Mouse (Mus musculus) frontal cortex, adult 2 months (tissue): ENCODE measurements around the gene Mcm5. TPM values are rescaled to one million over a fixed set of nuclear protein-coding genes. Genes with fewer than 3 reads are reported as not detected.

ENCODE experiments used
- DNase-seq, 2 experiments: peaks; one replicate each; pipeline ENCODE4 v3.0.0; 2022; ENCODE audit warnings: low spot score in 1 of 2; ENCODE audit errors: extremely low spot score in 1 of 2
- polyA plus RNA-seq: library from polyadenylated mRNA; depleted of rRNA; stranded (reverse); fragments of >200 nt; gene quantifications from 2 replicates; pipeline ENCODE4 v1.2.3, GENCODE M21; 2012

Mcm5 gene
- polyA plus RNA-seq, 1 experiment: 7.6 TPM

DNA sequence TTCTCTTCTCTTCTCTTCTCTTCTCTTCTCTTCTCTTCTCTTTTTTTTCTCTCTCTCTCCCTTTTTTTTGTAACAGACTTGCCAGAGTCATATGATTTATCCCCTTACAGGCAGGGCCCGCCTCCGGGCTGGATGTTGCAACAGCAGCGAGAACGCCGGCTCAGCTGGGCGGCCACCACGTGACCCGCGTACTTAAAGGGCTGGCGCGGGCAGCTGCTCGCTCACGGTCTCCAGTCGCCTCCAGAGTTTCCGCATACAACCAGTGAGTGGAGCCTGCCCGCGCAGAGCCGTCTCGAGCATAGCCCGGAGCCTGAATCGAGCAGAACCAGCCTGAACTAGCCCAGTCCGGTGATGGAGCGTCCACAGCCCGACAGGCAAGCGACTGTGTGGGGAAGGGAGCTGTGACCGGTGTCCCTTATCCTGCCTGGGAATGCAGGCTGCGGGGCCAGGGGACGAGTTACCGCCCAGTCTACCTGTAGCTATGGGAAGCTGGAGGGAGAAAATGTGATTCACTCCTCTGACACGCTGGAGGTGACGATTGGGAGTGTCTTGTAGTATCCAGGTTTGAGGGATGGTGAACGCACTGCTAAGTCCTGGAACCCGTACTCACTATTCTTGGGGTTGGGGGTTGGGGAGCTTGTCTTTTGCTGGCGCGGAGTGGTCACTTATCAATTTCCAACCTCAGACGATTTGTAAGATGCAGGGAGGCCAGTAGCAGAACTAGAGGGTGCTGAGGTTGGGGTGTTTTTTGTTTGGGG lies 15.8 kb upstream of the Mcm5 start, which contains the start of gene Hmox1:
Gene Hmox1 (plus strand): TSS at position 223 of the 758 bp plus-strand sequence.
- peak; percentile 82 to 90 for DNase-seq

- DNase-seq: no peak
Observed at GRCm38 (mm10) chr8:75102956-75103355, 6.4 kb upstream of the Mcm5 start.

DNA sequence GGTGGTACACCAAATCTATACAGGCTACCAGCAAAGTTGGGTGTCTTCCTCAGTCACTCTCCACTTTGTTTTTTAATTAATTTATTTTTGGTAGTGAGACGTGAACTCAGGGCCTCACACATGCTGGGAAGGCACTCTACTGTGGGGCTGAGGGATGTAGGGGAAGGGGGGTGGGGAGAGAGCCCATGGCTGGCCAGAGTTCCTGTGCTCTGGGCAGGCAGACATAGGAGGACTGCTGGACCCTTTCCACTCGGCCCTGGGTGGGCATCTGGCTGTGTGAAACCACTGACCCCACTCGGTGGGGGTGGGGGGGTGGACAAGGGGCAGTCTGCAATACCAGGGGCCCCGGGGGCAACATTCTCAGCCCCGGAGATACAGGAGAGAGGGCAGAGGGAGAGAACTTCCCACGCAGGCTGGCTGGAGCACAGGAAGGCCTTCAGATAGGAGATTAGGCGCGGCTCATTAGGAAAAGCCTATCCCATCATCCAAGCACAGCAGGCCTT lies 5.9 kb upstream of the Mcm5 start:
- DNase-seq: no peak

DNA sequence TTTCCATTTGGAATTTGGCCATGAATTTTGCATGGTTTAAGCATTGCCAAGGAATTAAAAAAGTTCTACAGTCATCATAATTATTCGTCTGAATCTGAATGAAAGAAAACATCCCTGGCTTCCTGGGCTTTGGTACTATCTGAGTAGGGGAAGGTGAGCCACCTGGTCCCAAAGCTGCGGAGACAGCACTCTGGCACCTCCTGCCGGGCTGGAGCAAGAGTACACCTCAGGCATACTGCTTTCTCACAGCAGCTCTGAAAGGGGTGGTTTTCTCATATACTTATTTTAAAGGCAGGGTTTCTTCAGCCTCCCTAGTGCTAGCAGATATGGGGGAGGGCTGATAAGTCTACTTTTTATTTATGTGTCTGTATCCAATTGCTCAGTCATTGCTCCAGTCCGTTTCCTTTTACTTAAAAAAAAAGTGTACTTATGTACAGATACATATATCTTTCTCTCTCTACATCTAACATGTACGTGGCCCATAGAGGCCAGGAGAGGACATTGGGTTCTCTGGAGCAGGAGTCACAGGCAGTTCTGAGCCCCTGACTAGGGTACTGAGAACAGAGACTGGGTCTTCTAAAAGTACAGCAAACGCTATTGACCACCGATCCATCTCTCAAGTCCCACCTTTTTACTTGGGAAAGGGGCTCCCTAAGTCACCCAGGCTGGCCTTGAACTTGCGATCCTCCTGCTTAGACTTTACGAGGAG lies 688 bp upstream of the Mcm5 start:
- DNase-seq: peak; percentile 36 to 83

- no peak for DNase-seq
Observed at GRCm38 (mm10) chr8:75110093-75110492, 724 bp downstream of the Mcm5 start.

DNA sequence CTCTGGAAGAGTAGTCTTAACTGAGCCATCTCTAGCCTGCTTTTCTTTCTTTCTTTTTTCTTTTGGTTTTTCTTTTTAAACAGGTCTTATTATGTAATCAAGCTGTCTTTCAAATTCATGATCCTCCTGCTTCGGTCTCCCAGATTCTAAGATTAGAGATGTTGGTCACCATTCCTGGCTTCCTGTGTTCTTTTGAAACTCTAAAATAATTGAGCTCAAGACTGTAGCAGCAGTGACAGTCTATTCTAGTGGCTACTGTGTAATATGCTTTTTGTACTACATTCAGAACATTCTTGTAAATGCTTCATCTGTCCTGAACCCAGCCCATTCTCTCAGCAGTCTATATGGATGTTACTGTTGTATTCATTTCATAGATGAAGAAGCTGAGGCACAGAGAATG lies 9.1 kb downstream of the Mcm5 start:
- no peak for DNase-seq

DNA sequence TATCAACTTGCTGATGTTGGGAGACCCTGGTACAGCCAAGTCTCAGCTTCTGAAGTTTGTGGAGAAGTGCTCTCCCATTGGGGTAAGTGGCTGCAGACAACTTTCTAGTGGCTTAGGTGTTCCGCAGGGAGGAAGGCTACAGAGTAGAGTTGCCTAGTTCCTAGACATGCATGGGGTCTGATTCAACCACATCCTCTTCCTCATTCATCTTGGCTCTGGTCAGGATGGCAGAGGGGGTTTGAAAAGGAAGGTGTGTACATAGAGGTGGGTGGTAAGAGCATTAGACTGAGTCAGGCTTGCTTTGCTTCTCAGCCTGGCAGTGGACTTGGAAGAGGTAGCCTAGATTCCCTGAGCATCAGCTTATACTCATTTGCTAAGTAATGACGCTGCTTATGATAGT lies 9.9 kb downstream of the Mcm5 start:
- no peak for DNase-seq

DNA sequence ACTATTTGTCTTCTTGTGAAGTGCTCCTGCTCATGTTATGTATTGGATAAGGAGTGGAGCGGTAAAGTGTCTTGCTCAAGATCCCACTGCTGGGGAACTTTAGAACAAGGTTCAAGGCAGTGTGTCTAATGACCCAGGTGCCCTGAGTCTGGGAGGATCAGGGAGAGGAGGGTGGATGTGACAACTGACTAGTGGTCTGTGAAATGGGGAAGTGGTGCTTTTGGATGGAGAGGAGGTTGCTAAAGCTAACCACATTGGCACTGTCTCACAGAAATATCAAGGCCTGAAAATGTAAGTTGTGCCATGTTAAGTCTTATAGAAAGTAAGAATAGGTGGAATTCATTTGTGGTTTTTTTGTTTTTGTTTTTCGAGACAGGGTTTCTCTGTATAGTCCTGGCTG lies 10.4 kb downstream of the Mcm5 start:
- DNase-seq: no peak

- DNase-seq: no peak
Observed at GRCm38 (mm10) chr8:75127406-75127805, 18.0 kb downstream of the Mcm5 start.

- peak in 1 of 2 experiments; percentile 80 for DNase-seq
Observed at GRCm38 (mm10) chr8:75132485-75132884, 23.1 kb downstream of the Mcm5 start.

DNA sequence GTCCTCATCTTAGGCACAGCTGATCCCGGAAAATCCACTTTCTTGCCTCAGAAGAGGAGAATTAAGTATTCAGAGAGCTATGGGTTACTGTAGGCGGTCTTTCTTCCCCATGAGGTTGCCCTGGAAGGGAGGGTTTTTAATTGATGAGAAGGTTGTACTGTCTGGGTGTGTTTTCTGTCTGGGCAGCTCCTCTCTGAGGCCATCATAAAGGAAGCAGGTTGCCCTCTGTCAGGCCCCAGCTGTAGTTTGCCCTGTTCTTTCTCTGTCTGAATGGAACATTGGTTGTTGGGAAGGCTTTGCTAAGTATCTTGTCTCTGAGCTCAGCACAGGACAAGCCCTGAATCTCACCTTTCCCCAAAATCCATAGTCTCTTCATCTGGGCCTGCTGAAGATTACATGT lies 24.0 kb downstream of the Mcm5 start:
- no peak for DNase-seq

DNA sequence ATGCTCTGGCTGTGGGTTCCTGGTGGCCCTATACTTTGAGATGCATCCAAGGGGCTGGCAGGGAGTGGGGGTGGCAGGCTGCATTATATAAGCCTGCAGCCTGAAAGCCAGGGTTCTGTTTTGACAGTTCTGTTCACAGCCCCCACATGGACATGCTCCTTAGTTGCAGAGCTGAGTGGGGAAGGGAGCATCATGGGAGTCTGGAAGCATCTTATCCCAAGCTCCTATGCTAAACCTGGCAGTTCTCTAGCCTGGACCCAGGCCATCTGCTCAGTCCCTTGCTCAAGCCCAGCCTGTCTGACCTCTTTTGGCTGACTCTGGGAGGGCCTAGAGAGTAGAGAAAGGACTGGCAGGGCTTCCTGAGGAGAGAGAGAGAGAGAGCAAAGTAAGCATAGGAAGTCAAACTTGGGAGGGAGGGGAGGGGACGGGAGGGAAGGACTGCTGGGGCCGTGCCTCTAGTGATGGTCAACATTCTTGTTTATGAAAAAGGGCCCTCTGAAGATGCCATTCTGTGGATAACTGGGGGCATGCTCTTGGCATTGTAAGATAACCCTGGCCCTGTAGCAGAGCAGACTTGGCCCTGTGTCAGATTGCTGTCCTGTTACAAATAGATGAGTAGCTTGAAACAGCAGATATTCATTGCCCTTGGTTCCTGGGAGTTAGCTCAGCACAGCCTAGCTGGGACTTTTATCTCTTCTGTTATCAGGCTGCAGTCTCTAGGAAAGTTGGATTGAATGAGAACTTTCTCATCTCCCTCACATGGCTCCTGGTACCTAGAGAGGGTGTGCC lies 25.4 kb downstream of the Mcm5 start:
- DNase-seq: peak; percentile 59 to 76

DNA sequence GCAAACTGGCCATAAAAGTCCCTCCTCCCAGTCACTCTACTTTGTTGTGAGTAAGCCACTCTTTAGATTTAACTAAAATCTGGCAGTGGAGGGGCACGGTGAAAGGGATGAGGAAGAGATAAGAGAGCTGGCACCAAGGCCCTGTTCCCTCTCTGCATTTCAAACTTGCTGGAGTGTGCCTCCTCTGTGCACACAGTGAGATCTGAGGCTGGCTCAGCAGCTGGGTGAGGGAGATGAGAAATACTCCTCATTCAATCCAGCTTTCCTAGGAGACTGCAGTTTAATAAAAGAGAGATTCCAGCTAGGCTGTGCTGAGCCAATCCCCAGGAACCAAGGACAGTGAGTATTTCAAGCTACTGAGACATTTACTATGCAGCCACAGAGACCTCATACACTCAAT lies 26.4 kb downstream of the Mcm5 start:
- no peak for DNase-seq

DNA sequence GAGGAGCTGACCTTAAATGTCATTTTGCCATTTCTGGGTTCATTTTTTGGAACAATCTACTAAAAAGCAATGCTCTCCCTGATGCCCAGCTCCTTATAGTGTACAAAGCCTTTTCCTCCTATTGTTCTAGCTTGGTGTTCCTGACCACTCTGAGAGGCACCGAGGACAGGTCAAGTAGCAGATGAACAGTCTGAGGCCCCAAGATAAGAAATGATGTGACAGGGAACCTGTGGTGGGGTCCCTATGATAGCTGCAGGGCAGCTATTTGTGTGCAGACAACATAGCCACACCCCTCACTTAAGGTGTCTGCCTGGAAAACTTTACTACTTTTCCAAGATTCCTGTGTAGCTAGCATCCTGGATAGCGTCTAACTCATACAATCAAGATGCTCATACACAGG lies 26.9 kb downstream of the Mcm5 start:
- no peak for DNase-seq

DNA sequence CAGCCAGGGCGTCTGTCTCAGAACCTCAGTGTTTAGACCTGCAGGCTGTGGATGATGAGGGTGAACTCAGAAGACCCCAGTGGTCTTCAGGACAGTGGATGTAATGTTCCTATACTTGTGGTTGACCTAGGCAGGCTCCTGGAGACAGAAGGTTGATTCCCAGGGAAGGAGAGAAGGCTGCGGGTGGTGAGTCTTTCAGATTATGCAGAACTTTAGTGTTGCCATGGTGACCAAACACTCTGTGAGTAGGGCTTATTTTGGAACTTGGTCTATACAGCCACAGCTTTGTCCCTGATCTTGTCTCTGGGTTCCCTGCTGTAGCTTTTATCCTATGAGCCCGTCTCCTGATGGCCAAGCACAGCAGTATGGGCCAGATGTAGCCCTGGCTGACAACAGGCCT lies 28.2 kb downstream of the Mcm5 start:
- peak in 1 of 2 experiments; percentile 70 for DNase-seq

- no peak for DNase-seq
Observed at GRCm38 (mm10) chr8:75150911-75151610, 41.7 kb downstream of the Mcm5 start.

DNA sequence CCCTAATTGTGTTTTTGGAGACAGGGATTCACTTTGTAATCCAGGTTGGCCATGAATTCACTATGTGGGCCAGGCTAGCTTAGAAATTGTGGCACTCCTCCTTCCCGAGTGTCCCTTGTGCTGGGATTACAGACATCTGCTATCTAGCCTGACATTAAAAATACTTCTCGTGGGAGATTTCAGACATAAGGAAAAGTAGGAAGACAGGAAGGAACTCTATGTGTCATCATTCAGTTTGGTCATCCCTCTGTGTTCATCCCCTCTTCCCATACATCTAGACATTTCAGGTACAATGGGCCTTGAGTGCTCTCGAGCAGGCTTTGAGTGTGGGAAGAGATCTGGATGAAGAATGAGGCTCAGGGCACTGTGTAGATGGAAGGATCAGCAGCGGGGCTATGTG lies 42.4 kb downstream of the Mcm5 start:
- DNase-seq: no peak

DNA sequence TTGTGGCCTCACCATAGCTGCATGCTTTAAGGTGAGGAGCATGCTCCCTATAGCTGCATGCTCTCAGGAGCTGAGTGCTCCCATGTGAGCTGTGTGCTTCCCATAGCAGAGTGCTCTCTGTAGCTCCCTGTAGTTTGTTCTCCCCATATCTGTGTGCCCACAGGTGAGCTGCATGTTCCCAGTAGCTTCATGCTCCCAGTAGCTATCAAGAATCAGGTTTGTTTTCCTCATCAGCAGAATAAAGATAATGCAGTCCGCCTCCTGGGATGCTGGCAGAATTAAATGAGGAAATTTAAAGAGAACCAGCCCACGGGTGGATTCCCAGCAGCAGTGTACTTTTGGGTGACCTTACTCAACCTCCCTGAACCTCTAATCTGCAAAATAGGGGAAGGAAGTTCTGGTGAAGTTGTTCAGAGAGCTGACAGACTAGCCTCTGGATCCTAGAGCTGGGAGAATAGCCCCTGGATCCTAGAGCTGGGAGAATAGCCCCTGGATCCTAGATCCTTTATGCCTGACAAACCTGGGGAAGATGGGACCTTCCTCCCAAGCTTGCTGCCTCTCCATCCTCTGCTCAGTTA lies 43.2 kb downstream of the Mcm5 start:
- no peak for DNase-seq

DNA sequence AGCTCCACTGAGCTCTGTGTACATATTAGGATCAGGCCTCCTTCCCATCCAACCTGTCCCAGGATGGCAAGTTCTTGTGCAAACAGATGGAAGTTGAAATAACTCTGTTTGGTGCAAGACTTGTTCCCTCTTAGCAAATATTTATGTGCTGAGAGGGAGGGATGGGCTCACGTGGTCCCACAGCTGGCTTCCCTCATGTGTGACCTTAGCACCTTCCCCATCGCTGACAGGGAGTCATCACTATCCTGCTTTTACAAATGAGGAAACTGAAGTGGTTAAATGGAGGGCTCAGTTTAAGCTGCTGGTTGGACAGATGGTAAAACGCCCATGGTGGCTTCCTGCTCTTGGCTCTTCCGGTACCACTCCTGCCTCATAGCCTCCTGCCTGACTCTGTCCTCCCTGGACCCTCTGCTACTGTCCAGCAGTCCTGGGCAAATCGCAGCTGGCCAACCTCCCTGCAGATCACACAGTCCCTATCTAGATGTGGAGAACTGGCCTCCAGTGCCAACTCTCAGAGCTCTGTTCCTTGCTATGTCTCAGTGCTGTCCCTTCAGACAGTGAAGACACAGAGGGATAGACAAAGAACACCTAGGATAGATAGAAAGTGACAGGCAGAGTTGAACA lies 45.6 kb downstream of the Mcm5 start:
- no peak for DNase-seq
